Mouse (Mus musculus): Measurements from ENCODE around the gene Prr36.

DNA sequence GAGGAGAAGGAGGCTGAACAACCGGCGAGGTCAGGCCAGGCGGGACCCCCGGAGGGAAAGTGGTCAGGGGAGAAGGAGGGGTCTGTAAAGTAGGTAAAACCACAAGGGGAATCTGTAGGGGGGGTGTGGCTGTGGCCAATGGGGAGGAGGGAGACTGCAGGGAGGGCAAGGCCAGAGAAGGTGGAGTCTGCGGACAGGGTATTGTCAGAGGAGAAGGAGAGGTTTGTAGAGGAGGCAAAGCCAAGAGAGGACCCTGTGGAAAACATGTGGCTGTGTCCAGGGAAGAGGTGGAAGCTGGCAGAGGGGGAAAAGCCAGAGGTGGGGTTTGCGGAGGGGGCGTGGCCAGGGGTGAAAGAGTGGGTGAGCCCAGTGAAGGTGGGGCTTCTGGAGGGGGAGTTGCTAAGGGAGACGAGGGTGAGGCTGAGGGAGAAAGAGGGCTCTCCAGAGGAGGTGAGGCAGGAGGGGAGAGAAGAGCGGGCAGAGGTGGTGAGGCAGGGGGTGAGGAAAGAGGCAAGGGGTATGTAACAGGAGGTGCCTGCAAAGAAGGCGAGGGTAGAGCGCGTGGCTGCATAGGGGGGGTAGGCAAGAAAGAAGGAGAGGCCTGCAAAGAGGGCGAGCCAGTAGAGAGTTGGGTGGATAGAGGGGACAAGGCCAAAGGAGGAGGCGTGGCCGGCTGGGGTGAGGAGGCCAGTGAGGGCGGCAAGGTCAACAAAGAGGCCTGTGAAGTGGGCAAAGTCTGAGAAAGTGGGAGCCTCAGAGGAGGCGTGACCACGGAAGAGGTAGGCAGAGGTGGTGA lies 3.9 kb downstream of the Prr36 start:
- TF ChIP-seq CTCF (IDR thresholded peaks at IDR 0.05) (no peak), EP300 (IDR thresholded peaks at IDR 0.05) (no peak)

Data from lung, postnatal 0 days (tissue).